Mouse (Mus musculus) T-helper 2 cell (primary cell): ENCODE data around the gene Cd2ap.
"Not testable (repeated sequence)": the region's sequence is repeated elsewhere in the genome, so short reads cannot be mapped to it uniquely, and the experiment has no call there.

Experiments used
- in situ Hi-C: fragments of 300-600 bp; cut with MboI, MseI; formaldehyde crosslinking; loops from one replicate; pipeline ENCODE4 v1.15.1; 2025; ENCODE audit warnings: high pct_unique_total_duplicates

Gene Cd2ap

DNA sequence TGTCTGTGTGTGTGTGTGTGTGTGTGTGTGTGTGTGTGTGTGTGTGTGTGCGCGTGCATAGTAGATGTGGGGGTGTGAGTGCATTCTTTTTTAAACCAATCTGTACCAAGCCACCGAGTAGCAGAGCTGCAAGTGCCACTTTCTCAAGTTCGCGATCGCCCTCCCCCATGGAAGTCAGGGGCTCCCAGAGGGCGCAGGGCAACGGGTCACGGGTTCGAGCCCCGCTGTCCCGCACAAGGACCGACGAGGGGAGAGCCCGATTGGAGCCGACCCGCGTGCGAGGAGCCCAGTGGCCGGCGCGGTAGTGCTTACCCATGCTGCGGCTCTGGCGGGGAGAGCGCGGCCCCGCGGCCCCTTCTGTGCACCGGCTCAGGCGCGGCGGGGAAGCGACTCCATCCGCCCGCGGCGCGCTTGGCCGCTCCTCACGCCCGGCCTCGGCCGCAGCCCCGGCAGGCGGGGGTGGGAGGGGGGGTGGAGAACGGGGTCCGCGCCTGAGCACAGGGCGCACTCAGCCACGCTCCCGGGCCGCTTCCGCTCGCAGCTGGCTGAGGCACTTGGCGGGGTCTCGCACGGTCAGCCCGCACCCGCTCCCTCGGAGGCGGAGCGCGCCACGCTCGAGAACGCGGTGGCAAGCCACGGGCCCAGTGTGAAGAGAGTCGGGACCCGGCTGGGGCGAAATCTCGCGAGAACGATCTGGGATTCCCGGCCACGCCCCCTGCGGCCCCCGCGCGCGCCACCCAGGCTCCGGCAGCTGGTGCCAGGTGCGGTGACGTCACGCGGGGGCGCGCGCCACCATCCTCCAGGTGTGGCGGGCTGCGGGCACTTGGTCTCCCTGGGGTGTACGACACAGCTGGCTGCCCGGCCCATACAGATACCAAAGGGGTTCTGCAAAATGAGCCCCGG is at the start of gene Cd2ap:
Gene Cd2ap, minus strand, starts transcription at position 665 of the 903 bp plus-strand sequence.
- in situ Hi-C loops = no loop called here

GRCm38 (mm10) chr17:42924731-42925130 is 48.3 kb upstream of the Cd2ap start:
- in situ Hi-C loops = loop anchor here (25.0 kb wide), 1 partner anchor 262 kb away; no protein-coding TSS in a partner anchor

- in situ Hi-C loops = no loop called here
Observed at GRCm38 (mm10) chr17:42918810-42919209, 42.3 kb upstream of the Cd2ap start.

DNA sequence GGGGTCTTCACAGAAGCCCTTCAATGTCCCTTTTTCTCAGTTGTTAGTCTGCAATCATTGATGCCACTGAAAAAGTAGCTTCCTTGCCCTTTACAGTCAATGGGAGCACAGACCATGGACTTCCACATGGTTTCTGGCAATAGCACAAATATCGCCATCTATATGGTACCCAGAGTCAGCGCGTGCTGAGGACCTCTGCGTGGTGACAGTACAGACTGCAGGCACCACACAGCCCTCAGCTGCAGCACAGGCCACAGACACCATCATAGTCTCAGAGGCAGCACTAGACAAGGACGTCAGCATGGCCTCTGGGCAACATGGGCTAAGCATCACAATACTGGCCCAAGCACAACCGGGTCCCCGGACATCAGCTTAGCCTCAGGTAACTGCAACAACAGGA is 38.3 kb upstream of the Cd2ap start:
- in situ Hi-C loops = no loop called here

GRCm38 (mm10) chr17:42912193-42912592 is 35.7 kb upstream of the Cd2ap start:
- in situ Hi-C loops = no loop called here

GRCm38 (mm10) chr17:42910476-42910875 is 34.0 kb upstream of the Cd2ap start:
- in situ Hi-C loops = no loop called here

DNA sequence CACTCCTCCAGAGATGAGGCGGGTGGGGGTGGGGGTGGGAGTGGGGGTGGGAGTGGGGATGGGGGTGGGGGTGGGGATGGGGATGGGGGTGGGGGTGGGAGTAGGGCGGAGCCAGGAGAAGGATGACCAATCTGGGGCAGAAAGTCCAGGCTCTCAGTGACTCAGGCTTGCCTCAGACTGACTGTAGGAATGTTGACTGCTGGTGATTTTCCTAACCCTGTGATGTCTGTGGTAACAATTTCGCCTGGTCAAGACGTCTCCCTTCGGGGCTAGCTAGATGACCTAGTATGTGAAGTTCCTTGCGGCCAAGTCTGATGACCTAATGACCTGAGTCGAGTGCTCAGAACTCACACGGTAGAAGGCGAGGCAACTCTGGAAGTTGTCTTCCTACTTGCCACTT is 32.9 kb upstream of the Cd2ap start:
- in situ Hi-C loops = no loop called here

DNA sequence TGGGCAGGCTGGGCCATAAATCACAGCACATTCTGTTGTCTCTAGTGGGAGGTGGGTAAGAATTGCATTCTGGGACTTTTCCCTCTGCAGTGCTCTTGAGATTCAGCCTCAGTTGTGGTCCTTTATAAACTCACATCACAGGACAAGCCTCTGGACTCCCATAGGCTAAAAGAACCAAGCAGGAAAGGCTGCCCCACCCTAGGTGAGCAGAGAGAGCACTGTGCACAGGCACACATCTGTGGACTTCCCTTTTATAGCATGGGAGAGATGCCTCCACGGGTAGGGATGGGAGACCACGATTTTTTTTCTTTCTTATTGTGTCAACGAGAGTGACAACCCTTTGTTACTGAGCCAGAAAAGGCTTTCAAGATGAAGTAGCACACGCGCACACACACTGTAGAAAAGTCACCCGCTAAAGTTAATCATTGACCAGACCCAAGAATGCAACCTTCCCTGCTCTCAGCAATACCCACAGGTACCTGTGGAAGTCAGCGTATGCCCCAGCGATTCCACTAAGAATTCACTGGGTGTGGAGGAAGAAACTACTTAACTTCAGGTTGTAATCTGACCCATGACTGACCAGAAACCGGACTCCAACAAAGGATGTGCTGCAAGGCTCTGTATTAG is 32.4 kb upstream of the Cd2ap start:
- in situ Hi-C loops = no loop called here

DNA sequence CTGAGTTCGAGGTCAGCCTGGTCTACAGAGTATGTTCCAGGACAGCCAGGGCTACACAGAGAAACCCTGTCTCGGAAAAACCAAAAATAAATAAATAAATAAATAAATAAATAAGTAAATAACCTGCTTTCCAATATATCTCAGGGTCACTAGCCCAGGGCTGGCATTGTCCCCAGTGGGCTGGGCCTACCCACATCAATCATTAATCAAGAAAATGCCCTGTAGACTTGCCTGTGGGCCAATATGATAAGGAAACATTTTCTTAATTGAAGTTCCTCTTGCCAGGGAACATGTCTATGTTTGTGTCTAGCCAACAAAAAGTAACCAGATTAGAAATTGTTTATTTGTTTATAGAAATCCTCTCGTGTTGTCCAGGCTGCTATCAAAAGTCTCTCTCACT is 31.7 kb upstream of the Cd2ap start:
- in situ Hi-C loops = no loop called here

DNA sequence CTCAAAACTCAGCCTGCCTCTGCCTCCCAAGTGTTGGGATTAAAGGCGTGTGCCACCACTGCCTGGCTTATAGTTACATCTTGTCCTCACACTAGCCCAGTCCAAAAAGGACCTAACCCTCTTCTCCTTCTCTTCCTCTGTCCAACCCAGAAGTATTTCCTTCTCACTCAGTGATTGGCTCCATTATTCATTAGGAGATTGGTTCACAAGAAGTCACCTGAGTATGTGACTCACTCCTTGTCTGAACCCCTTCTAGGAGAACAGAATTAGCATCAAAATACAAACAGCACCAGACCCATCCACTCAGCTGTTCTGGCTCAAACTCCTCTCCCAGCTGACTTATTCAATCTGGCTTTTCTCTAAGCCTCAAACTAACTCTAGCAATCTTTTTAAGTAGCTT is 30.0 kb upstream of the Cd2ap start:
- in situ Hi-C loops = not testable (repeated sequence)

- in situ Hi-C loops = no loop called here
Observed at GRCm38 (mm10) chr17:42905919-42906318, 29.5 kb upstream of the Cd2ap start.

GRCm38 (mm10) chr17:42900795-42901194 is 24.3 kb upstream of the Cd2ap start:
- in situ Hi-C loops = no loop called here

- in situ Hi-C loops = no loop called here
Observed at GRCm38 (mm10) chr17:42887282-42887707, 10.8 kb upstream of the Cd2ap start.

DNA sequence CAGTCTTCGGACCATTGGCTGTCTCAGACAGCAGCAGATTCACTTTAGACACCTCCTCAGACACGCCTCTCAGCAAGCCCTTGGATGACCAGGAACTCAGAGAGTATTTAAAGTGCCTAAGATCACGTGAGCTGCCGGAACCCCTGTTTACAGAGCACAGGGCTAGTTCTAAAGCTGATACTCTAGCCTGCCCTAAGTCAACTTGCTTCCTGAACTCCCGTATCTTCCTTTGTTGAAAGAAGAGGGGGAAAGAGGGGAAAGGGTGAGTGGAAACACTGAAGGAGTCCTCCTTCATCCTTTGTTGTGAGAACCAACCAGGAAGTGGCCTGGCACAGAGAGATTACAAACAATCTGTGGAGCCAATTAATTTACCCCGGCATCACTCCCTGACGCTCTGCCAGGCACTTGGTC is 8.6 kb upstream of the Cd2ap start:
- in situ Hi-C loops = no loop called here

- in situ Hi-C loops = no loop called here
Observed at GRCm38 (mm10) chr17:42884382-42884781, 7.9 kb upstream of the Cd2ap start.

DNA sequence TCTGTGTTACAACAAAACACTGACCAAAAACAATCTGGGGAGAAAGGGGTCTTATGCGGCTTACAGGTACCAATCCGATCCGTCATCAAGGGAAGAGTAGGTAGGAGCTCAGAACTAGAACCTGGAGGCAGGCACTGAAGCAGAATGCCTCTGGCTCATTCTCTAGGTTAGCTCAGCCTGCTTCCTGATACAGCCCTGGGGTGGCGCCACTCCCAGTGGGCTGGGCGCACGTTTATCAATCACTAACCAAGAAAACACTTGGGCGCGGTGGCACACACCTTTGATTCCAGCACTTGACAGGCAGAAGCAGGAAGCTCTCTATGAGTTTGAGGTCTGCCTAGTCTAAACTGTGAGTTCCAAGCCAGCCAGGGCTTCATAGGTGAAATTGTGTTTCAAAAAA is 7.3 kb upstream of the Cd2ap start:
- in situ Hi-C loops = no loop called here

- in situ Hi-C loops = no loop called here
Observed at GRCm38 (mm10) chr17:42883315-42883714, 6.8 kb upstream of the Cd2ap start.

DNA sequence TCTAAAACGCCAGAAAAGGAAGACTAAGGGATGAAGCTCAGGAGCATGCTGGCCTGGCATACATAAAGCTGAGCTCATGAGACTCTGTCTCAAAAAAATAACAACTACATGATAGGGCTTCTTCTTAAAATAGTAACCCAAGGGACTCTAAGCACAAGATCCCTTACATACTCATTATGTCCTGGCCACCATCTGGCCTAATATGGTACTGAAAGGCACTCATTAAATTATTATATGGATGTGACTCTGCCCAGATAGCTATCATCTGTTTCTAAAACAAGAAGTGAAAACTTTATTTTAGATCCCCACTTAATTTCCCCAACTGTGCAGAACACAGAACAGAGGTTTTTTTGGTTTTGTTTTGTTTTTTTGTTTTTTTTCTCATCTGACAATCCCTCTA is 6.4 kb upstream of the Cd2ap start:
- in situ Hi-C loops = no loop called here

DNA sequence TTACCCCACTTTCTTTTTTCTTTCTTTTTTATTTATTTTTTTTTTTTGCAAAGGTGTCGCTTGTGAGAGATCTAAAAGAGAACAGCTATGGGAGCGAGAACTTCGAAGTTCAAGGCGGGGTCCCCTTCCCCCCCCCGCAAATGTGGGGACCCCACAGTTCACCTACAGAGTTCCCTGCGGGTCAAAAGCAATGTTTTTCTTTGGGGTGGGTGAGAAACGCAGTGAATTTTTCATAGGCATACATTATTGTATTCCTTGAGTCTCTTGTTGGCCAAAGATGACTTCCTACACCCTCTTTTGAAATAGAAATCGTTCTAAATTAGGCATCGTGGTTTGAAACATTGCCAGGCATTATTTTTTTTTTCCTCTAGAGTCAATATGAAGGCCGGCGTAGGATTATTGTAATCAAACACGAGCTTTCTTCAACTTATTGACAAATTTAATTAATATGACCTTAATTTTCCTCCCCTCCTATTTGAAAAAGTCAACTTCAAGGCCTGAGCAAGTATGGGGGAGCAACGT is 500 bp upstream of the Cd2ap start:
- in situ Hi-C loops = no loop called here

DNA sequence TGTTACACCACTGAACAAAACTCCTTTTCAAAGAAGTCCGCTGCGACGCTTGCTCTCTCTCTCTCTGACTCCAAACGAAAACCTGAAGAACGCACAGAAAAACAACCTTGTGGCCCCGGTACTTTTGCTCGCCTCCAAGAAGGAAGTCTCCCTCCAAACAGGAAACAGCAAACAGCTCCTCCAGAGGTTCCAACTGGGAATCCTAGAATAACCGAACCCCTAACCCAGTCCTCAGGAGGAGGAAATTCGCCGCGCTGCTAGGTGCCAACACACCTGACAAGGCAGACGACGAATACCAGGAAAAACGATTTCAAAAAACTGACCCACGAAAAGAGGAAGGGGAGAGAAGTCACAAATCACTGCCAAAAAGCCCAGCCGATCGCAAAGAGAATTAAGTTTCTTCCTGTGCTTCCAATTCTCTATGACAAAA is 879 bp downstream of the Cd2ap start:
- in situ Hi-C loops = no loop called here

GRCm38 (mm10) chr17:42875015-42875414 is 1.4 kb downstream of the Cd2ap start:
- in situ Hi-C loops = no loop called here

- in situ Hi-C loops = no loop called here
Observed at GRCm38 (mm10) chr17:42870465-42870864, 6.0 kb downstream of the Cd2ap start.

GRCm38 (mm10) chr17:42863186-42863585 is 13.3 kb downstream of the Cd2ap start:
- in situ Hi-C loops = no loop called here
